Mouse (Mus musculus): ENCODE measurements around the gene Morf4l1. TPM values are rescaled to one million over a fixed set of nuclear protein-coding genes. Genes with fewer than 3 reads are reported as not detected.

The Morf4l1 gene
- polyA plus RNA-seq, 1 experiment, result 410 TPM

- Histone ChIP-seq H3K27ac (ENCODE audit: insufficient read depth, low read length) (no peak overlapping the region), H3K4me1 (ENCODE audit: control insufficient read depth, insufficient read depth, low read length) (no peaks in the 10 kb centered on the region), H3K4me3 (ENCODE audit: insufficient read depth, low read length) (no peak overlapping the region)
- TF ChIP-seq CTCF (IDR thresholded peaks at IDR 0.05; ENCODE audit: extremely low read depth, insufficient read depth, low read length), result no peak
- TF ChIP-seq POLR2A (IDR thresholded peaks at IDR 0.05; ENCODE audit: extremely low read depth, insufficient read depth, low read length), result no peak
Measured at GRCm38 (mm10) chr9:90133562-90134355, 19.2 kb upstream of the Morf4l1 start.

GRCm38 (mm10) chr9:90128636-90129201 is 14.1 kb upstream of the Morf4l1 start:
- Histone ChIP-seq H3K4me3 (ENCODE audit: insufficient read depth, low read length) (no peak overlapping the region), H3K27ac (ENCODE audit: insufficient read depth, low read length) (no peak overlapping the region), H3K4me1 (ENCODE audit: control insufficient read depth, insufficient read depth, low read length) (0 out of 2 replicates have a peak, but pooled peaks cover 2% of the 10 kb centered on the region)
- TF ChIP-seq CTCF (IDR thresholded peaks at IDR 0.05; ENCODE audit: extremely low read depth, insufficient read depth, low read length) (no peak), POLR2A (IDR thresholded peaks at IDR 0.05; ENCODE audit: extremely low read depth, insufficient read depth, low read length) (no peak)

GRCm38 (mm10) chr9:90127146-90127545 is 12.6 kb upstream of the Morf4l1 start:
- Histone ChIP-seq H3K27ac (ENCODE audit: insufficient read depth, low read length) (no peak overlapping the region), H3K4me3 (ENCODE audit: insufficient read depth, low read length) (no peak overlapping the region; the same call in 1 of the 2 replicates), H3K4me1 (ENCODE audit: control insufficient read depth, insufficient read depth, low read length) (0 out of 2 replicates have a peak, but pooled peaks cover 2% of the 10 kb centered on the region)
- TF ChIP-seq POLR2A (IDR thresholded peaks at IDR 0.05; ENCODE audit: extremely low read depth, insufficient read depth, low read length), result no peak
- no peak for TF ChIP-seq CTCF (IDR thresholded peaks at IDR 0.05; ENCODE audit: extremely low read depth, insufficient read depth, low read length)

- no peak overlapping the region for H3K27ac ChIP-seq (ENCODE audit: insufficient read depth, low read length)
- 0 out of 2 replicates have a peak, but pooled peaks cover 2% of the 10 kb centered on the region for H3K4me1 ChIP-seq (ENCODE audit: control insufficient read depth, insufficient read depth, low read length)
- TF ChIP-seq POLR2A (IDR thresholded peaks at IDR 0.05; ENCODE audit: extremely low read depth, insufficient read depth, low read length) (no peak), CTCF (IDR thresholded peaks at IDR 0.05; ENCODE audit: extremely low read depth, insufficient read depth, low read length) (peak; percentile 42)
- H3K4me3 ChIP-seq (ENCODE audit: insufficient read depth, low read length), result peak overlapping the region; percentile 27
Measured at GRCm38 (mm10) chr9:90126260-90127010, 11.9 kb upstream of the Morf4l1 start.

- TF ChIP-seq POLR2A (IDR thresholded peaks at IDR 0.05; ENCODE audit: extremely low read depth, insufficient read depth, low read length), result no peak
- TF ChIP-seq CTCF (IDR thresholded peaks at IDR 0.05; ENCODE audit: extremely low read depth, insufficient read depth, low read length), result no peak
- H3K4me3 ChIP-seq (ENCODE audit: insufficient read depth, low read length), result no peak overlapping the region; the same call in 1 of the 2 replicates
- 0 out of 2 replicates have a peak, but pooled peaks cover 2% of the 10 kb centered on the region for H3K4me1 ChIP-seq (ENCODE audit: control insufficient read depth, insufficient read depth, low read length)
- H3K27ac ChIP-seq (ENCODE audit: insufficient read depth, low read length), result no peak overlapping the region
Measured at GRCm38 (mm10) chr9:90125416-90126099, 11.0 kb upstream of the Morf4l1 start.

GRCm38 (mm10) chr9:90124873-90125245 is 10.3 kb upstream of the Morf4l1 start:
- TF ChIP-seq POLR2A (IDR thresholded peaks at IDR 0.05; ENCODE audit: extremely low read depth, insufficient read depth, low read length) (no peak), CTCF (IDR thresholded peaks at IDR 0.05; ENCODE audit: extremely low read depth, insufficient read depth, low read length) (no peak)
- no peak overlapping the region for H3K27ac ChIP-seq (ENCODE audit: insufficient read depth, low read length)
- H3K4me1 ChIP-seq (ENCODE audit: control insufficient read depth, insufficient read depth, low read length), result 0 out of 2 replicates have a peak, but pooled peaks cover 2% of the 10 kb centered on the region
- H3K4me3 ChIP-seq (ENCODE audit: insufficient read depth, low read length), result no peak overlapping the region

GRCm38 (mm10) chr9:90124156-90124872 is 9.7 kb upstream of the Morf4l1 start:
- Histone ChIP-seq H3K4me1 (ENCODE audit: control insufficient read depth, insufficient read depth, low read length) (0 out of 2 replicates have a peak, but pooled peaks cover 2% of the 10 kb centered on the region), H3K4me3 (ENCODE audit: insufficient read depth, low read length) (no peak overlapping the region), H3K27ac (ENCODE audit: insufficient read depth, low read length) (no peak overlapping the region)
- no peak for TF ChIP-seq POLR2A (IDR thresholded peaks at IDR 0.05; ENCODE audit: extremely low read depth, insufficient read depth, low read length)
- no peak for TF ChIP-seq CTCF (IDR thresholded peaks at IDR 0.05; ENCODE audit: extremely low read depth, insufficient read depth, low read length)

GRCm38 (mm10) chr9:90122246-90122740 is 7.7 kb upstream of the Morf4l1 start:
- Histone ChIP-seq H3K27ac (ENCODE audit: insufficient read depth, low read length) (no peak overlapping the region), H3K4me1 (ENCODE audit: control insufficient read depth, insufficient read depth, low read length) (0 out of 2 replicates have a peak, but pooled peaks cover 2% of the 10 kb centered on the region), H3K4me3 (ENCODE audit: insufficient read depth, low read length) (no peak overlapping the region)
- TF ChIP-seq CTCF (IDR thresholded peaks at IDR 0.05; ENCODE audit: extremely low read depth, insufficient read depth, low read length) (no peak), POLR2A (IDR thresholded peaks at IDR 0.05; ENCODE audit: extremely low read depth, insufficient read depth, low read length) (no peak)

Data from cortical plate, adult 2 months (tissue).